Mouse (Mus musculus): ENCODE results near the gene Gm17349.
"Not testable (repeated sequence)": the region's sequence is repeated elsewhere in the genome, so short reads cannot be mapped to it uniquely, and the experiment has no call there.

Gm17349 gene

DNA sequence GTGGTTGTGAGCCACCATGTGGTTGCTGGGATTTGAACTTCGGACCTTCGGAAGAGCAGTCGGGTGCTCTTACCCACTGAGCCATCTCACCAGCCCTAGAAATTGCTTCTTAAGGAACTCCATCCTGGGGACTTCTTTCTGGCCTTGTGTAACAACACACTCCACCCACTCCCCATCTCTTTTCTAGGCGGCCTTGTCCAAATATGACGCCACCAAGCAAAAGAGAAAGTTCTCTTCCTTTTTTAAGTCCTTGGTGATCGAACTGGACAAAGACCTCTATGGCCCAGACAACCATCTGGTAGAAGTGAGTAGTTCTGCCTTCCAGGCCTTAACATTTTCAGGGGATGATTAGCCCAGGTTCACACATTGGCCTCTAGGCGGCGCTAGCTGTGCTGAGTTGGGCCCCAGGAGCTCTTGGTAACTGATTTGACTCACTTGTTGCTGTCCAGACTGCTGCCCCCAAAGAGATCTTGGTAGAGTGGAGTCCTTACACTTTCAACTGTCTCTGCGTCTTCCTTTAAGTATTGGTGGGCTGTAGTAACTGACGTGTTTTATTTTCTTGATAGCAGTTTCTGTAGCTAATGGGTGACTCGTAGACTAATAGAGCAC lies at the start of gene Gm17349:
Gene Gm17349, minus strand, starts transcription at position 51 of the 609 bp plus-strand sequence.
- DNase-seq: peak; percentile 73

DNA sequence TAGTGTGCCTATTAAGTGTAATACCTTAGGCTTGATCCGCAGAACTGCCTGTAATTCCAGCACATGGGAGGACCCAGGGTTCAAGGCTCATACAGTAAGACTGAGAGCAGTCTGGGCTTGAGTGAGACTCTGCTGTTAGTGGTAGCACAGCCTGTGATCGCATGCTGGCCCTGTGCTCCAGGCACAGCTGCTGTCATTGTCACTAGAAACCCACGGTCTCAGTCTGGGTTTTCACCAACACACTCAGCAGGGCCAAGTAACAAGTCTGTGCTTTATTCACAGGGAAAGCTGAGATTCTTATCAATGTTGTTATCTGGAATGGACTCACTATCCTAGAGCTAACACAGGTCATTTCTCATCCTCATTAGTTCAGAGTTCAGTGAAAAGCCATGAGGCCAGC lies 48.9 kb upstream of the Gm17349 start:
- DNase-seq: no peak

DNA sequence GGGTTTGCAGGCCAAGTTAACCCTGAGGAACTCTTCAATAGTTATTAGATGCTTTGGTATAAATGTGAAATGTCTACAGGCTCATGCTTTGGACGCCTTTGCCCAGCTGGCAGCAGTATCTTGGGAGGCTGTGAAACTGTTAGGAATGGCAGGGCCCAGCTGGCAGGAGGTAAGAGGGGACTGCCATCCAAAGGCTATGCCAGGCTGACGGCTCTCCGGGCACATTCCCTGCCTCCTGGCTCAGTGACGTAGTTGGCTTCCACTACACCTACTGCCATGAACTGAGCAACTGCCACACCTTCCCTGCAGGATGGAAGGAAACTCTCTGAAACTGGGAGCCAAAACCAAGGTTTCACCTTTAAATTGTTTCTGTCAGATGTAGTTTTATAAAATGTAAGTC lies 34.9 kb upstream of the Gm17349 start:
- no peak for DNase-seq

DNA sequence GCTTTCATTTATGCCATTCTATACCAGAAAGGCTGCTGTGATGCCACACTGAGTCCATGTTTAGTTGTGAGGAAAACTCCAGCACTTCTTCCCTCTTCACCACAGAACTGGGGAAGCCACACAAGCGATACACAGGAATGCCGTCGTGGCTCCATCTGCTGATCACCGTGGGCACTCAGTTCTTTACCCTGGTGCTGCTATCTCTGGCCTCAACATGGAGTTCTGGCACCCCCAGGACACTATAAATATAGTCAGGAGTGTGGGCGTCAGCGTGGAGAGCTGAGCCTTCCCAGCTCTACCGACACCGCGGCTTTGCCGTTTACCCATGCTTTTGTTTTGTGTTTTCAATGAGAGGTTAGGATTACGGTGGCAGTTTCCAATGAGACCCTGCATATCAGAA lies 31.4 kb upstream of the Gm17349 start:
- DNase-seq: no peak

DNA sequence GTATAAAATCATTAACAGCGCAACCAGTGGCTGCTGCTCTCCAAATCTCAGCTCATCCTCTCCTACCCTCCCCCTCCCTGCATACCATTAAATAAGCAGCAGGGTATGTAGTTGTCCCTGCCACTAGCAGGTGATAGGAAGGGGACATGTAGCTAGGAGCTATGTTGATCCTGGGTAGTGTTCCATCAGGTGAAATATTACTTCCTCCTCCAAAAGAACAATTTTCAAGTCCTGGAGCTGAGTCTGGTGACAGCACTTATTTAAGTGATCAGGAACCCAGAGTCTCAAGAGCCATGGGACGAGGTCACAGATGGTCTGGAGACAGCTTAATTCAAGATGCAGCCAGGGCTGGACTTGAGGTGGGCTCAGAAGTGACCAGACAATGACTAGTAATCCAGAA lies 30.3 kb upstream of the Gm17349 start:
- peak; percentile 100 for DNase-seq

DNA sequence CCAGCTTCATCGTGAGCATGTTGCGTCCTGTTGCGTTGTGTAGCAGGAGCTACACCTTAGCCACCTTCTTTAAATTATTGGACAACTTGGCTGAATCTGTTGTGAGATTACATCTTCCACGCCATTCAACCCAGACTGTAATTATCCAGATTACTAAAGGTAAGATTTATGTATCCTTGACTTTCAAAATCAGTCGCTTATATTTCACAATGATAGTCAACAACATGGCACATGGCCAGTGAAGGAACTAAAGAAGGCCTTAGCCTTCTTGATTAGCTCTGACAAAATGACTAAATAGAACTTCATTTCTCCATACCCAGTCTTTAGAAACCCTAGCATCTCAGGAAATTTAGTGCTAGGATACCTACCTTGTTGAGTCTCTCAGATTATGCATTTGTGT lies 27.9 kb upstream of the Gm17349 start:
- DNase-seq: no peak

DNA sequence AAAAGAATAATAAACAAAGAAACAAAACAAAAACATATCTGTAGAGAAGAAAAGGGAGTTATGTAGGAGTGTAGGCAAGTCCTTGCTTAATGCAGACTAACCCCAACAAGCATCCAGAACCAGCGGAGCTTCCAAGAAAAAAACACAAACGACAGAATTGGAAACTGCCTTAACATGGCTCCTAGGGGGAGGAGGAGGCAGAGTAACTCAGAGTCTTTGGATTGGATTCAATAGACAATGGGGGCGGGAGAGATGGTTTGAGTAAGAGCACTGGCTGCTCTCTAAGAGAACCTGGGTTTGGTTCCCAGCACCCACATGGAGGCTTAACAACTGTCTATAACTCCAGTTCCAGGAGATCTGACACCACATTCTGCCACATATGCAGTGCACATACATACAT lies 26.4 kb upstream of the Gm17349 start:
- no peak for DNase-seq

DNA sequence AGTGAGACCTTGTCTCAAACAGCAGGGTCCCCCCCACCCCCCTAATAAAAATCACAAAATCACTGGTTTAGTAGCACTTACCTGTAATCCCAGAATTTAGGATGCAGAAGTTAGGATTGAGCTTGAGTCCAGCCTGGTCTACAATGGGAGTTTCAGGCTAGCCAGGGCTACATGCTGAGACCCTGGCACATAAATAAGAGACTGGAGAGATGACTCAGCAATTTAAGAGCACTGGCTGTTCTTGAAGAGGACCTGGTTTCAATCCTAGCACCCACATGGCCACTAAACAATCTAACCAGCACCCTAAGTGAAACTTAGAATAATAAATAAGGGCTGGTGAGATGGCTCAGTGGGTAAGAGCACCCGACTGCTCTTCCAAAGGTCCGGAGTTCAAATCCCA lies 25.9 kb upstream of the Gm17349 start:
- DNase-seq: no peak

DNA sequence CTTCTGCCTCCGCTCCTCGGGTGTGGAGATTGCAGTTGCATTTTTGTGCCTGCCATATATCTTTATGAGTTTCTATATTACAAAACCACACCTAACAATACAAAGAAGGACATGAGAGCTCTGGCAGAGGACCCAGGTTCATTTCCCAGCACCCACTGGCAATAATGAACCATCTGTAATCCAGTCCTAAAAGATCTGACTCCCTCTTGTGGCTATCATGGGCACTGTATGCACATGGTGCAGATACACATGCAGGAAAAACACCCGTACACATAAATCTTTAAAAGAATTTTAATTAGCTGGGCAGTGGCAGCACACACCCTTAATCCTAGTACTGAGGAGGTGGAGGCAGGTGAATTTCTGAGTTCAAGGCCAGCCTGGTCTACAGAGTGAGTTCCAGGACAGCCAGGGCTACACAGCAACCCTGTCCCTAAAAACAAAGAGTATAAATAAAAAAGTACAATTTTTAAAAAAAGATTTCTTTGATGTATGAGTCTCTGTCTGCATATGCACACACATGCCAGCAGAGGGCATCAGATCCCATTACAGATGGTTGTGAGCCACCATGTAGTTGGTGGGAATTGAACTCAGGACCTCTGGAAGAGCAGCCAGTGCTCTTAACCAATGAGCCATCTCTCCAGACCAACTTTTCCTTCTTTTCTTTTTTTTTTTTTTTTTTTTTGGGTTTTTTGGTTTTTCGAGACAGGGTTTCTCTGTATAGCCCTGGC lies 23.9 kb upstream of the Gm17349 start:
- DNase-seq: no peak

DNA sequence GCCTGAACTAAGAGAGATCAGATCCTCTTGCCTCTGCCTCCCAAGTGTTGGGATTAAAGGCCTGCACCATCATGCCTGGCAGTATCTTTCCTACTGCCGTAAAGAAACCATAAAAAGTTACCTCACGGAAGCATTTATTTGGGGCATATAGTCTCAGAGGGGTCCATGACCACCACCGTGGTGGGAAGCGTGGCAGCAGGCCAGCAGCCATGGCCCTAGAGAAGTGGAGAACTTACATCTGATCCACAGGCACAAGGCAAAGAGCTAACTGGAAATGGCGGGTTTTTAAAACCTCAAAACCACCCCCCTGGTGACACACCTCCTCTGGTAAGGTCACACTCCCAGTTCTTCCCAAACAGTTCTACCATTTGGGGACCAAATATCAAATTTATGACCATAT lies 22.9 kb upstream of the Gm17349 start:
- DNase-seq: no peak

DNA sequence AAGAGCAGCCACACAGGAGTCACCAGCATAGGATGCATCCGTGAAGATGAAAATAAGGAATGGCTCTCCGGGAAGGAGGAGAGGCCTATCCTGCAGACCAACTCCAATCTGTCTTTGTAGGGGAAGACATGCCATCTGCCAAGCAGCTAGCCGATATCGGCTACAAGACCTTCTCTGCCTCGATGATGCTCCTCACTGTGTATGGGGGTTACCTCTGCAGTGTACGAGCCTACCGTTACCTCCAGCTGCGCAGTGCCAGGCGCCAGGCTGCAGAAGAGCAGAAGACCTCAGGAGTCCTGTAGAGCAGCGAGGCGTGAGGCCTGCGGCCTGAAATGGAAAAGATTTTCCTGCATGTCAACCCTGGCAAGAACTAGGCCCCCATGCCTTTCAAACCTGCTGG lies 22.2 kb upstream of the Gm17349 start:
- DNase-seq: no peak

DNA sequence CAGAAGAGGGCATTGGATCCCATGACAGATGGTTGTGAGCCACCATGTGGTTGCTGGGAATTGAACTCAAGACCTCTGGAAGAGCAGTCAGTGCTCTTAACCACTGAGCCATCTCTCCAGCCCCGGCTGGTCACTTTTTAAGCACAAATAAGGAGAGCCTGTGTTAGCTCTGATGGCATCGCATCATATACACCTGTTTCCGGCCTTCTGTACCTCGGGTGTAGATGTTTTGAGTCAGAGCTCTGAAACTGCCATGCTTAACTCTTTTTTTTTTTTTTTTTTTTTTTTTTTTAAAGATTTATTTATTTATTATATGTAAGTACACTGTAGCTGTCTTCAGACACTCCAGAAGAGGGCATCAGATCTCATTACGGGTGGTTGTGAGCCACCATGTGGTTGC lies 21.7 kb upstream of the Gm17349 start:
- DNase-seq: not testable (repeated sequence)

DNA sequence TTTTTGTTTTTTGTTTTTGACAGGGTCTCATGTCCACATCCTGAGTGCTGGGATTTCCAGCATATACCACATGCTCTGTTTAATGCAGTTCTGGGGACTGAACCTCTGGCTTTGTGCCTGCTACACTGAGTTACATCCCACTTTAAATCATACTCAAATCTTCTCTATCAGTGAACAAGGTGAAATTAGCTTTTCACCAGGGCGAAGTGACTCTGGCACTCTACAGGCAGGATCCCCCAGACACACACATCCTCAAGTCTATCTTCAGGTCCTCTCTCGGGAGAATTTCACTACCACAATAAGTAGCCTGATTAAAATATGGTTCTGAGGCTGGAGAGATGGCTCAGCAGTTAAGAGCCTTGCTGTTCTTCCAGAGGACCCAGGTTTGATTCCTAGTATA lies 21.3 kb upstream of the Gm17349 start:
- no peak for DNase-seq

DNA sequence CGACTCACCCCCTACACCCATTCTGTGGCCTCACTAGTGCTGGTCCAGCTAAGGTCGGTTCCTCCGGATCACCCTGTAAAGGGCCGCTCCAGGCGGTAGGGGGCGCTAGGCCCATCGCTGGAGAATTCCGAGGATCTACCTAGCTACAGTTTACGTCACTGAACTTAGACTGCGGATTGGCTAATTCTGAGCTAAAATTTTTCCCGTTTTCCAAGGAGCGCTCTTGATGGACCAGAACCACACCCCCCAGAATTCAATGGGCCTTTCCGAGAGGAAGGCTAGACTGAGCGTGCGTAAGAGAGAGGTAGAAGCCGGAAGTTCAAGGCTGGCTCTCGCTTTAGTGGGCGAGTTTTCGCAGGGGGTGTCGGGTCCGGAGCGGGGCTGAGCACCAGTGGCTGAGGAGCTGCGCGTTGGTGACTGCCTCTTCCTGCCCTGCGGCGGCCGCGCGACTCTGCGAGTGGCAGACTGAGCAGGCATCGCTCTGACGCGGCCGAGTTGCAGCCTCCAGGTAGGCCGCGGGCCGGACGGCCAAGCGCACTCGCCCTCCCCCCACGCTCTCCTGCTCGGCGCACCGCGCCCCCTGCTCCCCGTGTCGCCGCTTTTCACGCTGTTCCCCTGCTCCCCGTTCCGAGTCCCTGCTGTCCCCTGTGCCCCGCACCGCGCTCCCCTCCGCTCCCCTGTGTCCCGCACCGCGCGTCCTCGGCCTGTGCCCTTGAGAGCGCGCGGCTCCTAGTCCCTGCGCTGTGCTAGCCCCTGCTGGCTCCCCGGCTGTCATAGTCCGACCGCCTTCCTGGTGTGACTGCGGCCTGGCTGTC lies 20.3 kb upstream of the Gm17349 start, which contains the start of gene Cox14:
Gene Cox14, plus strand, starts transcription at position 278 of the 815 bp plus-strand sequence.
- DNase-seq: peak; percentile 99

DNA sequence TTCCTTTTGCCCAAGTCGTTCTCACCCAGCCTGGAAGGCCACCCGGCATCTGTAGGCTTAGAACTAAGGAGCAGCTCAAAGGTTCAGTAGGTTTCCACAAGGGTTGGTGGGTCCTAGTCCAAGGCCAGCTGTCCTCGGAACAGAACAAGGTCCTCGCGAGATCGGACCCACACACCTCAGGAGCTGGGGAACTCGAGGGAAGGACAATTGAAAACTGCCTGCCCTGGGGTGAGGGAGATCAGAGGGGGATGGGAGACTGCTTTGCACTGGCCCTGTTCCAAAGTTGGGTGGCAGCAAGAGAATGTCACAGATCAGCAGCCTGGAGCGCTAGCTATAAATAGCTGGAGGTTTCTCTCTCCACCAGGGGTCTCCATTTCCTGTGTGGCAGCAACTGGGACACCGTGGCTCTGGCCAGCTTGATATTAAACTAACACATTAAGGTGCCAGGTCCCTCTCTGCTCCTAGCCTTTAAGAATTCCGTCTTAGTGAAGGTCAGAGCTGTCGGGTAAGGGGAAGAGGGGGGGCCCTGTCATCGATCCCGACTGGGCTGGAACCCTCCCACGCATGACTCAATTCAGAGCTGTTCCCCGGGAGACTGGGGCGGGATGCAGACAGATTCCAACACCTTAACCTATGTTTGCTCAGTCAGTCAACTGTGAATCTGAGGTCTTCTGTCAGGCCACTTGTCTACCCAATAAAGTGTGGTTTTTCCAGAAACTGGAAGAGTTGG lies 19.2 kb upstream of the Gm17349 start:
- DNase-seq: peak; percentile 91

DNA sequence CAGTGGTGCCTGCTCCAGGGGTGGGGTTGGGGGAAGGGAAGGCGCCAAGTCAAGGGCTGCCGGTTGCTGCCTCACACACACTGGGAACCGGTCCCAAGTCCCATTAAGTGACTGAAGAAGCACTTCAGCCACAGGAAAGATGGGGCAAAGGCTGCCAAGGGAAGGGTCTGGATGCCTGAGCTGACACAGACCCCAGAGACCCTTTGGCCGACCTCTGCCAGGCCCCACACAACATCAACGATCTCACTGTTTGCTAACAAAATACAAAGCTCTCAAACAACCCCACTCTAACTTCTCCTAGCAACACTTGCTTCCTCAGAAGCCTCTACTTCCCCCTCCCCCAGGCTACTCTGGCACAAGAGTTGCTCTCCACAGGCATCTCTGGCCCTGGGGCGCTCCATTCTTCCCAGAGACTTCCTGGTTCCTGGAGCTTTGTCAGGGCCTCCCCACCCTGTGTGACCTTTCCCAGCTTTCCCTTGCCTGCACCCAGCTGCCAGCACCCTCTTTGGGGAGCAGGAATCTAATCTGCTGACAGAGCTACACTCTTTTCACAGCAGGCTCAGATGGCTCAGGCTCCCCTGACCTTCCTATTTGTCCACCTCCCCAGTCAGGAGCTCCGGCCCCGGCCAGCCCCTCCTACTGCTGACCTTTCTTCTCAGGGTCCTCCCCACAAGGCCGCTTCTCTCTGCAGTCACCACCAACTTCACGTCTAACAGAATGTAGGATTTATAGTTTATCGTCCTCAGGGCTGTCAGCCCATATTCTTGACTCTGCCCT lies 18.4 kb upstream of the Gm17349 start:
- DNase-seq: peak; percentile 78

DNA sequence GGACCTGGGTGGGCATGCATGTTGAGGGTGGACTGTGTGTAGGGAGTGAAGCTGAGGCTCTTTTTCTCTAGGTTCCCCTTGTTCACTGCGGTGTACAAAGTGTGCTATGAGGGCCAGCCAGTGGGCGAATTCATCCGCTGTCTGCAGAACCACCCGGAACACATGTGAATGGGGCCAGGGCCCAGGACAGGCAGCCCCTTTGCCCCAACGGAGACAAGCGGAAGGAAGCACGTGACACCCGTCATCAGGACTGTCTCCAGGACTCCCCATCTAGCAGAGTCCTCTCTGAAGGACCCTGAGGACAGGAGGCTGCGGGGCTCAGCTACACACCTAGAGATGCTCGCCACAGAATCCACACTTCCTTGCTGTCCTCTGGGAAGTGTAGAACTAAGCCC lies 17.8 kb upstream of the Gm17349 start:
- no peak for DNase-seq

DNA sequence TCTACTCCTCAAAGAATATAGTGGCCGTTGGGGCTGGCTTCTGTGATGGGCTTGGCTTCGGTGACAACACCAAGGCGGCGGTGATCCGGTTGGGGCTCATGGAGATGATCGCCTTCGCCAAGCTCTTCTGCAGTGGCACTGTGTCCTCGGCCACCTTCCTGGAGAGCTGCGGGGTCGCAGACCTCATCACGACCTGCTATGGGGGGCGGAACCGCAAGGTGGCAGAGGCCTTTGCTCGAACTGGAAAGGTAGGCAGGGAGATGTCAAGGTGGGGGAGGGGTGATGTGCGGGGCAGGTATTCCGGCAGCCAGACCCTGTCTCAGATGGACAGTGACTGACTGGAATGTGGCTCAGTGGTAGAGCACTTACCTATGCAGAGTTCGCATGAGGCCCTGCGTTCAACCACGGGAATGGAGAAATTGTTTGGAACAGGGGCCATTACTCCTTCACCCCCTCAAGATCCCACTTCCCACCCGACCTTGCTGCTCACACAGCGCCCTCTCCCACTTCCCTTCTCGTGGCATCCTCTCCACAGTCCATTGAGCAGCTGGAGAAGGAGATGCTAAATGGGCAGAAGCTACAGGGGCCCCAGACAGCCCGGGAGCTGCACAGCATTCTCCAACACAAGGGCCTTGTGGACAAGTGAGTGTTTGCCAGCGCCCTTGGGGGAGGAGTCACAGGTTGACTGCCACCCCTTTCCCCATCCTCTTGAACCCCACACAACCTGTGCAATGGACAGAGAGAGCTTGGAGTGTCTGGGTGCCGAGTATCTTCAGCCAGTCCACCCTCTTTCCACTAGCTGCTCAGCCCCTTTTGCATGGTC lies 16.8 kb upstream of the Gm17349 start:
- no peak for DNase-seq

DNA sequence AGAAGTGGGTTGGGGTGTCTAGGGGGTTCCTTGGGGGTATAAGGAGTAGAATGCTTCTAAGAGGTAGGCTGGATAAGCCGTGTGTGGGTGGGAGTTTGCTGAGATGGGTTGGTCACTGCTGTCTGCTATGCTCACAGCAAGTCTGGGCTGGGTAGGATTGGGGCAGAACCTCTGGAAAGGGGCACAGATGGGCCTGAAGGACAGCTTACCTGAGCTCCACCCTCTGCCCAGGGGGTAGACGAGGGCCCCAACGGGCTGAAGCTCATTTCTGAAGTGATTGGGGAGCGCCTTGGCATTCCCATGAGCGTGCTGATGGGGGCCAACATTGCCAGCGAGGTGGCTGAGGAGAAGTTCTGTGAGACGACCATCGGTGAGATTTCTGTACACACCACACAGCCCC lies 14.6 kb upstream of the Gm17349 start:
- no peak for DNase-seq

DNA sequence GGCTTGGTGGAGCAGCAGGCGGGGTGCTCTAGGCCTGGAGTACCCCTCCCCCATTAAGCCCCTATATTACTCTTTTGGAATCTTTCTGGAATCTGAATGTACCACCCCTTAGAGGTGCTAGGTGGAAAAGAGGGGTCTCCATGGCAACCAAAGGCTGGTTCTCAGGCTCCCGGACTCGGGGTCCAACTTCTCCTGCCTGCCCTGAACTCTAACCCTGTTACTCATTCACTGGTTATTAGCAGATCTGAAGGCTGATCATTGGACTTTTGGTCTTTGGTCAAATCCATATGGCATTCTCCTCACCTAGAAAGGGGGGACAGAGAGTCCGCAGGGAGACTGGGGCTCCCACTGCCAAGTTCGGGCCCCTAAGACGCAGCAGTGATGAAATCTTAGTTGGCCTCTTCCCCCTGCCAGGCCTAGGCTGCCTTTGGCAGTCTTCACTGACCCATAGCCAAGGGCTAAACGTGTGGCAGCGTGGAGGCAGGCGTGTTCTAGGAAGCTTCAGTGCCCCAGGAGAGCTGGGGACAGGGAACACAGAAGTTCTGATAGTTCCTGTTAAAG lies 13.3 kb upstream of the Gm17349 start:
- DNase-seq: peak; percentile 92
